Mouse (Mus musculus): ENCODE data around the gene Slc15a1. TPM values are rescaled to one million over a fixed set of nuclear protein-coding genes. Genes with fewer than 3 reads are reported as not detected.

The Slc15a1 gene
- total and polyA plus RNA-seq, 2 experiments from 2014 or later: 0.18 TPM; not detected in 1

DNA sequence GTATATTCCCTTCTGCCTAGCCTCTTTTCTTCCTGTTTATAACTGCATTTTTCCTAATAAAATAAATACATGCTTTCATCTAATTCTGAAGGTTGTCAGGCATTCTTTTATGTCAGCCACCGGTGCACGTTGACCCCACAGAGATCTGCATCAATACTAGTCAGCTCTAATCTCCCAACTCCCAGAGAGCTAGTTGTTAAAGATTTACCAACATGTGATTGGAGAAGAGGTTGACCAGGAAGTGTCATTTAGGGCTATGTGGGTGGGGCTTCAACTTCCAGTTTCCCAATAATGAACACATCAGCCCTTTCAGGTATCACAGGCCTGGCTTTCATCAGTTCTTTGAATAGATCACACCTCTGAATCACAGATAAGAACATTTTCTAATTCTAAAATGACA is 3.9 kb upstream of the Slc15a1 start:
- Histone ChIP-seq H3K27ac (ENCODE audit: low read depth, low read length) (no peak overlapping the region), H3K9me3 (ENCODE audit: low read length) (no peaks in the 10 kb centered on the region), H3K9ac (no peak overlapping the region), H3K27me3 (ENCODE audit: insufficient read depth, low read length) (peaks cover 16% of the 10 kb centered on the region), H3K4me1 (ENCODE audit: insufficient read depth) (no peaks in the 10 kb centered on the region), H3K4me2 (ENCODE audit: low read depth) (no peak overlapping the region), H3K4me3 (ENCODE audit: low read depth, low read length) (no peak overlapping the region), H3K36me3 (ENCODE audit: insufficient read depth) (no peaks in the 10 kb centered on the region)
- DNase-seq: no peak
- no peak for TF ChIP-seq CTCF (IDR thresholded peaks at IDR 0.05; ENCODE audit: low read depth)
- 67% methylated on average over 2 of the region's 2 CpGs for WGBS
- ATAC-seq: no peak

DNA sequence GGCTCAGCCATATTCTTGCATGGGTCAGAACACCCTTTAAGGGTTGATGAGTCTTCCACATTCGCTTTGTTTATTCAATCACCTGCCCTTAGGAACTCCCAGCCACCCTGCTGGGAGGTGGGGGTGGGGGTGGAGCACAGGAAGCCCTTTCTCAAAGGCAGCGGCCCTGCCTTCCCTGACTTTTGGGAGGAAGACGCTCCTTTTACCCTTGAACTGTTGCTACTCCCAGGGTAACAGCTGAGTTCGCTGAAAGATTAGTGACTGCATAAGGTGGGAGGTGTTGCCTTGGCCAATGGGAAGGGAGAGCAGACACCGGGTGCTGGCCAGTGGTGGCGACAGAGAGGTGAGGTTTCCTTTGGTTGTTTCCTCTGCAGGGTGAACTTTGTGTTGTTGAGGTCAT is 1.3 kb upstream of the Slc15a1 start:
- ATAC-seq (no peak), DNase-seq (no peak)
- Histone ChIP-seq H3K9me3 (ENCODE audit: low read length) (no peaks in the 10 kb centered on the region), H3K4me3 (ENCODE audit: low read depth, low read length) (no peak overlapping the region), H3K27me3 (ENCODE audit: insufficient read depth, low read length) (peaks cover 16% of the 10 kb centered on the region), H3K4me2 (ENCODE audit: low read depth) (no peak overlapping the region), H3K9ac (no peak overlapping the region), H3K27ac (ENCODE audit: low read depth, low read length) (no peak overlapping the region), H3K36me3 (ENCODE audit: insufficient read depth) (no peaks in the 10 kb centered on the region), H3K4me1 (ENCODE audit: insufficient read depth) (no peaks in the 10 kb centered on the region)
- WGBS: 19% methylated on average over 6 of the region's 6 CpGs
- no peak for TF ChIP-seq CTCF (IDR thresholded peaks at IDR 0.05; ENCODE audit: low read depth)

DNA sequence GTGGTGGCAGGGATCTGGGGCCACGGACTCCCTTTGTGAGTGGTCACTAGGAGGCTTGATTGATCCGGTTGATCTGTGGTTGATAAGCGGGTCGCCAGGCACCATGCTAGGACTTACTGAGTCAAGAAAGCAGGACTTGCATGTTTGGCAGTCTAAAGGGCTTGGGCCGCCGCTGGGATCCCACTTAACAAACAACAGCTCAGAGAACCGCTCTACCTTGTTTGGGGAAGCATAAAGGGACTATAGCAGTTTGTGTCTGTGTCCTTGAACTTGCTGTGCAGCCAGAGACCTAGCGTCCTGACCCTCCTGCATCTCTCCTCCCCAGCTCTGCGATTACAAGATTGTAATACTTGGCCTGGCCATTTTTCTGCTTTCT is 421 bp upstream of the Slc15a1 start:
- WGBS: 27% methylated on average over 9 of the region's 9 CpGs
- peak overlapping the region; percentile 10; the same call in 1 of the 2 replicates for H3K4me2 ChIP-seq (ENCODE audit: low read depth)
- no peaks in the 10 kb centered on the region for H3K9me3 ChIP-seq (ENCODE audit: low read length)
- peaks cover 16% of the 10 kb centered on the region for H3K27me3 ChIP-seq (ENCODE audit: insufficient read depth, low read length)
- no peak overlapping the region for H3K27ac ChIP-seq (ENCODE audit: low read depth, low read length)
- DNase-seq (no peak), ATAC-seq (no peak)
- TF ChIP-seq CTCF (IDR thresholded peaks at IDR 0.05; ENCODE audit: low read depth): no peak
- H3K4me1 ChIP-seq (ENCODE audit: insufficient read depth): no peaks in the 10 kb centered on the region
- H3K4me3 ChIP-seq (ENCODE audit: low read depth, low read length): no peak overlapping the region
- H3K9ac ChIP-seq: no peak overlapping the region
- H3K36me3 ChIP-seq (ENCODE audit: insufficient read depth): no peaks in the 10 kb centered on the region

DNA sequence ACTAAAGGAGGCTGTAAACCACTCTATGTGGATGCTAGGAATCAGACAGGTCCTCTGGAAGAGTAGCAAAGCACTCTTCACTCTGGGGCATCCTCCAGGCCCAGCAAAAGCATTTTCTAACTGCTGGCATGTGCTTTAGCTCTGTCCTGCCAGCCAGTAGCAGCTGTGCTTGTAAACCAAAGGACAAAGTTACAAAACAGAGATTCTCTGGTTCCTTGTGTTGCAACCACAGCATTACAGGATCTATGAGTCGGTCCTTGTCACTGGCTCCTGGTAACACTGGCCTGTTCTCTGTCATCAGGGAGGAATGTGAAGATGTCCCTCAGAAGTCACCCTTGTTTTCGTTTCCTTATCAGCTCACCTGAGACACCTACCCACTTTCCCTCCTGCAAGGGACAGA is 4.5 kb downstream of the Slc15a1 start:
- Histone ChIP-seq H3K9me3 (ENCODE audit: low read length) (no peaks in the 10 kb centered on the region), H3K27me3 (ENCODE audit: insufficient read depth, low read length) (peaks cover 16% of the 10 kb centered on the region), H3K4me1 (ENCODE audit: insufficient read depth) (no peaks in the 10 kb centered on the region), H3K4me3 (ENCODE audit: low read depth, low read length) (no peak overlapping the region), H3K27ac (ENCODE audit: low read depth, low read length) (no peak overlapping the region), H3K9ac (no peak overlapping the region), H3K4me2 (ENCODE audit: low read depth) (no peak overlapping the region), H3K36me3 (ENCODE audit: insufficient read depth) (no peaks in the 10 kb centered on the region)
- 78% methylated on average over 2 of the region's 2 CpGs for WGBS
- ATAC-seq (no peak), DNase-seq (no peak)
- no peak for TF ChIP-seq CTCF (IDR thresholded peaks at IDR 0.05; ENCODE audit: low read depth)

DNA sequence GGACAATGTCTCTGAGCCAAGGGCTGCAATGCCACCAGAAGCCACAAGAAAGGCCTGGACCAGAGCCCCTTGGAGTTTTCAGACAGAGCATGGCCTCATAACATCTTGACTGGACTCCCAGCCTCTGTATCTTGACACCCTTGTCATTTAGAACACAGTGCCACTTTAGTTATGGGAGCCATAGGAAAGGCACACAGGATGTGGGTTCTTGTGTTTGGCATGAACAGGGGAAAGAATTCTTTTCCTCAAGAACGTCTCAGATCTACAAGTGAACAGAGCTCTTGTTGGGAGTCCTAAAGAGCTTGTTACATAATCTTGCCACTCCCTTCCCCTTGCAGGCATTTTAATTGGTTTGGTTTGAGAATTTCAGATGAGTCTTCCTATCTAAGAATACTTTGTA is 5.3 kb downstream of the Slc15a1 start:
- Histone ChIP-seq H3K27ac (ENCODE audit: low read depth, low read length) (no peak overlapping the region), H3K4me2 (ENCODE audit: low read depth) (no peak overlapping the region), H3K4me1 (ENCODE audit: insufficient read depth) (no peaks in the 10 kb centered on the region), H3K36me3 (ENCODE audit: insufficient read depth) (no peaks in the 10 kb centered on the region), H3K9ac (no peak overlapping the region), H3K4me3 (ENCODE audit: low read depth, low read length) (no peak overlapping the region), H3K9me3 (ENCODE audit: low read length) (no peaks in the 10 kb centered on the region), H3K27me3 (ENCODE audit: insufficient read depth, low read length) (peaks cover 8% of the 10 kb centered on the region)
- 49% methylated on average over 1 of the region's 1 CpGs for WGBS
- DNase-seq (no peak), ATAC-seq (no peak)
- no peak for TF ChIP-seq CTCF (IDR thresholded peaks at IDR 0.05; ENCODE audit: low read depth)

DNA sequence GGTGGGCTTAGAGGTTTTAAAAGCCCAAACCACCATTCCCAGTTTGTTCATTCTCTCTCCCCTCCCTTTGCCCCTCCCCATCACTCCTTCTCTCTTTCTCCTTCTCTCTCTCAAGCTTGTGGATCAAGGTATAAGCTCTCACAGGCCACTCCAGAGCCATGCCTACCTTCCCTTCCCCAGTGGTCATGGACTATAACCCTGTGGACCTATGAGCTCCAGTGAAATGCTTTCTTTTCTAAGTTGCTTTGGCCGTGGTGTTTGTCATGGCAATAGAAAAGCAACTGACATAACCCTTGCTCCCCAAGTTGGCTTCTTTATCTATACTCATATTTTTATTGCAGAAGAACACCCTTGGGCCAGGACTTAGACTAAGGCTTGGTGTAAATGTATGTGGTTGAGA is 7.3 kb downstream of the Slc15a1 start:
- DNase-seq: no peak
- Histone ChIP-seq H3K4me3 (ENCODE audit: low read depth, low read length) (no peak overlapping the region), H3K27me3 (ENCODE audit: insufficient read depth, low read length) (no peaks in the 10 kb centered on the region), H3K27ac (ENCODE audit: low read depth, low read length) (no peak overlapping the region), H3K9me3 (ENCODE audit: low read length) (no peaks in the 10 kb centered on the region), H3K4me2 (ENCODE audit: low read depth) (no peak overlapping the region), H3K4me1 (ENCODE audit: insufficient read depth) (no peaks in the 10 kb centered on the region), H3K9ac (no peak overlapping the region), H3K36me3 (ENCODE audit: insufficient read depth) (no peaks in the 10 kb centered on the region)
- 85% methylated on average over 1 of the region's 1 CpGs for WGBS
- no peak for ATAC-seq
- TF ChIP-seq CTCF (IDR thresholded peaks at IDR 0.05; ENCODE audit: low read depth): no peak

DNA sequence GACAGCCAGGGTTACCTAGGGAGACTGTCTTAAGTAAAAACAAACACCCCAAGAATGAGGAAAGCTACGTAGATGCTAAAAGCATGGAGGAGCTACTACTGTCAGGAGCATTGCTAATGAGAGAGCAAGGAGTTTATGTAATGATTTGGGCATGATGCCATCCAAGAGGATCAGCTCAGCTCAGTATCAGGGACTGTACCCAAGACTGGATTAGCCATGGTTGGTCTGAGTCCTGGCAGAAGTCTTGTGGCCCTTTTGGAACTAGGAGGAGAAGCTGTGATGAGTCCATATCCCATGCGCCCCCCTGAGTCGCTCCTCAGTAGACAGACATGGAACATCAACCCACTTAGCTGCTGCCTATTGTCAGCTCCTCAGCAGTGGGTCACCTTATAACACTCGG is 9.3 kb downstream of the Slc15a1 start:
- no peaks in the 10 kb centered on the region for H3K36me3 ChIP-seq (ENCODE audit: insufficient read depth)
- no peak overlapping the region for H3K4me3 ChIP-seq (ENCODE audit: low read depth, low read length)
- no peaks in the 10 kb centered on the region for H3K9me3 ChIP-seq (ENCODE audit: low read length)
- no peak overlapping the region for H3K27ac ChIP-seq (ENCODE audit: low read depth, low read length)
- no peak overlapping the region for H3K4me2 ChIP-seq (ENCODE audit: low read depth)
- WGBS: 70% methylated on average over 4 of the region's 4 CpGs
- ATAC-seq (no peak), DNase-seq (no peak)
- no peak for TF ChIP-seq CTCF (IDR thresholded peaks at IDR 0.05; ENCODE audit: low read depth)
- H3K9ac ChIP-seq: no peak overlapping the region
- H3K27me3 ChIP-seq (ENCODE audit: insufficient read depth, low read length): no peaks in the 10 kb centered on the region
- no peaks in the 10 kb centered on the region for H3K4me1 ChIP-seq (ENCODE audit: insufficient read depth)

DNA sequence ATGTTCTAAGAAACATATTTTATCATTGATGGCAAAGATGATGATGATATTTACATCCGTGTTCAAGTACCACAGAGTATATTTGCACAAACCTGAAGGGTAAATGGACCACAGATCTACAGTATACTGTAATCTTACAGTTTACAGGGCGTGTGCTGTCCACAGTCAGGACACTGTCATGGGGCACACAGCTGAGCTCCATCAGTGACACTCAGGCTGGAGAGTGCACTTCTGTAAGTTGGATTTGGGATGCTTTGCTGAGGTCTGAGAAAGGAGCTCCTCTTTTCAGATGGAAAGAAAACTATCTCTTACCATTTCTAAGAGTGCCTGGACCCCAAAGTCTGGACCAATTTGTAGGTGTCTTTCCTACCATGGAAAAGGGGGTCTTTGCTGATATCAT is 9.9 kb downstream of the Slc15a1 start:
- no peaks in the 10 kb centered on the region for H3K9me3 ChIP-seq (ENCODE audit: low read length)
- H3K4me1 ChIP-seq (ENCODE audit: insufficient read depth): no peaks in the 10 kb centered on the region
- 91% methylated on average over 2 of the region's 2 CpGs for WGBS
- no peak overlapping the region for H3K27ac ChIP-seq (ENCODE audit: low read depth, low read length)
- TF ChIP-seq CTCF (IDR thresholded peaks at IDR 0.05; ENCODE audit: low read depth): no peak
- no peak for ATAC-seq
- DNase-seq: no peak
- H3K36me3 ChIP-seq (ENCODE audit: insufficient read depth): no peaks in the 10 kb centered on the region
- no peaks in the 10 kb centered on the region for H3K27me3 ChIP-seq (ENCODE audit: insufficient read depth, low read length)
- H3K9ac ChIP-seq: no peak overlapping the region
- no peak overlapping the region for H3K4me2 ChIP-seq (ENCODE audit: low read depth)
- no peak overlapping the region for H3K4me3 ChIP-seq (ENCODE audit: low read depth, low read length)
